Mouse (Mus musculus): ENCODE results near the gene Wfdc1.

DNA sequence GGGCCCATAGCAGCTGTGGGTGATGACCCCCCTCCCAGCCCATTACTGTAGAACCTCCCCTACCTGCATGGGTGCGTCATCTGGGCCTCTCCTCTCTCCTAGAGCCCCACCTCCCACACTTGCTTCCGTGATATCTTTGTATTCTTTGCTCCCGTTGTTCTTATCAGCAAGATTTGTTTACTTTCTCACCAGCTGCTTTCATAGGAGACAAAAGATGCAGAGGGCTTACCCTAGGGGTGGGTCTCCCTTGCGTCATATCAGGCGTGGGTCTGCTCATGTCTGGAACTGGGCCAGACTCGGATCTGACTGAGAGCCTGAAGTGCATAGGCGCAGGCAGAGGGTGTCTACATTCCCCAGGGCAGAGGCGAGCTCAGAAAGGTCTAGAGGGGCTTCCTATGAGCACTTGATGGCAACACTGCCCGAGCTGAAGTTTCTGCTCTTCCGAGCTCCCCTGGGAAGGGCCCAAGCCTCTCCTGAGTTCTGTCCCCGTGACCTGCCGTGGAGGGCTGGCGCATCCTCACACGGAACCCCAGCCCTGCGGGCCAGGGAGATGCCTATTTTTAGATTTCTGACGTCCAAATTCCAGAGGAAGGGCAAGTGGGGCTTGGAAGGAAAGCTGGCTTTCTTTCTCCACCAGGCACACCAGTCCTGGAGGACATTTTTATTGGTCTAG lies 4.4 kb downstream of the Wfdc1 start:
- TF ChIP-seq GATA1 (IDR thresholded peaks at IDR 0.05; ENCODE audit: borderline replicate concordance, low read length), result no peak
- no peak for TF ChIP-seq FLI1 (IDR thresholded peaks at IDR 0.05; ENCODE audit: low read length)

Measured in megakaryocyte, embryonic 14.5 days (primary cell).